Mouse (Mus musculus): ENCODE measurements around the gene C2cd5.
"Not testable (repeated sequence)": the region's sequence is repeated elsewhere in the genome, so short reads cannot be mapped to it uniquely, and the experiment has no call there.

The C2cd5 gene

GRCm38 (mm10) chr6:143099681-143100382 lies at the start of gene C2cd5:
C2cd5 (minus strand) TSS chr6:143100141.
- DNase-seq (ENCODE audit: low read depth), result peak; percentile 90

DNA sequence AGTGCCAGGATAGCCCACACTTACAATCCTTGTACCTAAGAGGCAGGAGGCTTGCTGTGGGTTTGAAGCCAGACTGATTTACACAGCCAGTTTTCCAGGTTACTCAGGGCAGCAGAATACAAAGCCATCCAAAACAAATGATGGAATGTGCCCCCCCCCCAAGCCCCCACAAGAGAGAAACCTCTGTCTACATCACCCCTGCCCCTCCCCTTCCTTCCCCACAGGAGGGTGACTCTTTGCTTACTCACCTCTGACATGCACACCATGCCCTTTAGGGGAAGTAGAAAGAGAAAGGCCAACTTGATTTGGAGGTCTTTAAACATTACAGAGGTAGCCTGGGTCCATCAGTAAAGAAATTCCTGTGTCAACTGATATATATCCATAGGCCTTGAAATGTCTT lies 48.9 kb upstream of the C2cd5 start:
- DNase-seq (ENCODE audit: low read depth), result no peak

GRCm38 (mm10) chr6:143146756-143147155 lies 46.8 kb upstream of the C2cd5 start:
- DNase-seq (ENCODE audit: low read depth), result no peak

GRCm38 (mm10) chr6:143145051-143145450 lies 45.1 kb upstream of the C2cd5 start:
- no peak for DNase-seq (ENCODE audit: low read depth)

- no peak for DNase-seq (ENCODE audit: low read depth)
Measured at GRCm38 (mm10) chr6:143144556-143144955, 44.6 kb upstream of the C2cd5 start.

- DNase-seq (ENCODE audit: low read depth), result no peak
Measured at GRCm38 (mm10) chr6:143143775-143144273, 43.9 kb upstream of the C2cd5 start.

- no peak for DNase-seq (ENCODE audit: low read depth)
Measured at GRCm38 (mm10) chr6:143143321-143143720, 43.4 kb upstream of the C2cd5 start.

- DNase-seq (ENCODE audit: low read depth), result no peak
Measured at GRCm38 (mm10) chr6:143142861-143143260, 42.9 kb upstream of the C2cd5 start.

DNA sequence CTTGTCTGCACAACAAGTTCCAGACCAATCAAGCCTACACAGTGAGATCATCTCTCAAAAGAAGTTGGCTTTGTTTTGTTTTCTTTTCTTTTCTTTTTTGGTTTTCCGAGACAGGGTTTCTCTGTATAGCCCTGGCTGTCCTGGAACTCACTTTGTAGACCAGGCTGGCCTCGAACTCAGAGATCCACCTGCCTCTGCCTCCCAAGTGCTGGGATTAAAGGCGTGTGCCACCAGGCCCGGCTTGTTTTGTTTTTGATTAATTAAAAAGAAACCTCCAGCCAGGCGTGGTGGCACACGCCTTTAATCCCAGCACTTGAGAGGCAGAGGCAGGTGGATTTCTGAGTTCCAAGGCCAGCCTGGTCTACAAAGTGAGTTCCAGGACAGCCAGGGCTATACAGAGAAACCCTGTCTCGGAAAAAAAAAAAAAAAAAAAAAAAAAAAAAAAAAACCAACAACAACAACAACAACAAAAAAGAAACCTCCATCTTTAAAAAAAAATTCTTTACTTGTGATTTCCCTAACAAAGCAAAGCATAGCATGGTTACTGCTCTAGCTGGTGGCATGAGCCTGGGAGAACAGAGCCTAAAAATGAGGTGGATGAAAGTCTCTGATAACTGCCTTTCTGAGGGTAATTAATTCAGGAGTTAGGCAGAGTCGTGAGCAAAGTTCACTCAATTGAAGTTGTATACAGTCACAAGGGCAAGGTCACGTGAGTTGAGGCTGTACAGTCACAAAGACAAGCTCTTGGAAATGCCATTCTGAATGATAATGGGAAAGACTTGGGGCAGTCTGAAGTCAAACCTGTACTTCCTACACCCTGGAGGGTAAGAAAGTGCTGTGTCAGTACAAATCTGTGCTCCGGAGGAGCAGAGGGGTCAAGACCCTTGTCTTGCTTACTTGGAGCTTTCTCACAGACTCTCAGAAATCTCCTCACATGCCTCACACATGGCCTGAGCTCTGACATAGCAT lies 42.0 kb upstream of the C2cd5 start:
- not testable (repeated sequence) for DNase-seq (ENCODE audit: low read depth)

DNA sequence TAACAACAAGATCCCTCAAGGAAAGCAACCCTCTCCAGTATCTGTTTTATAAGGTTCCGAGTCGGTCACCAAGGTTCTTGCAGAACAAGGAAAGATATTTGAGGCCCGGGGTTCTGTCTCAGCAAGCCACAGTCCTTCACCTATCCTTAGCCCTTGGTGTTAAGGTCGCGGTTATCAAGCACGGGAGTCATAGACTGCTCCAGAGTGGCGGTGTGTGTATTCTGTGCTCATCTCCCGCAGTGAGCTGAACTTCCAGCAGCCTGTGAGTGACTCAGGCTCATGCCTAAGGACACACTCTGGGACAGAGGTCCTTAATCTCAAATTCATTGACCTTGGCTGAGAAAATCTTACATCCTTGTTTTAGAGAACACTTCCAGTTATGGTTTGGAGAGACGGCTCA lies 40.9 kb upstream of the C2cd5 start:
- DNase-seq (ENCODE audit: low read depth), result no peak

DNA sequence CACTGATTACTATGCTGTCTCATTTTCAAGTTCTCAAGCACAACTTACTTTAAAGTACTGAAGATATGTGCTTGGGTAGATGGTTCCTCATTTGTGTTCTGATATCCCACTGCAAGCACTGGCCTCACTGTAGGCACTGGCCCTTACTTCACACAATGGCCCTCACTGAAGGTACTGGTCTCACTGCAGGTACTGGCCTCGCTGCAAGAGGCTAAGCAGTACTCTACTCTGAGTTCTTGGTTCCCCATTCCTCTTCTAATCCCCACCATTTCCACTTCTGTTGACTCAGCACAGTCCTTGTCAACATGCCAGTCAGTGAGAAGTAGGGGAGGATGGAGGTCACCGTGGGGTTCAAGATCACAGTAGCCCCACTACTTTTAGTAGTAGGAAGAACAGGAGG lies 39.5 kb upstream of the C2cd5 start:
- DNase-seq (ENCODE audit: low read depth), result no peak

GRCm38 (mm10) chr6:143137341-143137740 lies 37.4 kb upstream of the C2cd5 start:
- no peak for DNase-seq (ENCODE audit: low read depth)

DNA sequence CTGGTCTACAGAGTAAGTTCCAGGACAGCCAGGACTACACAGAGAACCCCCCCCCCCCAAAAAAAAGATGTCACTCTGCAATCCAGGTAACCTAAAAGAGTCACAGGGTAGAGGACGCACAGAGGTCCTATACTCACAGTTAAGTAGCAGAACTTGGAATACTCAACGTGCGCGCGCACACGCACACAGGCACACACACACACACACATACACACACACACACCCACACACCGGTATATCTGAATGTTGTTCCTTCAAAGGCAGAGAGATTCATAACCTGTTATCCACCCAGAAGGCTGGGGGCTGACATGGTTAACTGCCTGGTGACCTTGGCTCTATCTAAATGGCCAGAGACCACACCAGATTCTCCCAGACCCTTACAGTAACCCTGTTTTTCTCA lies 36.7 kb upstream of the C2cd5 start:
- DNase-seq (ENCODE audit: low read depth), result no peak

GRCm38 (mm10) chr6:143135097-143135496 lies 35.2 kb upstream of the C2cd5 start:
- DNase-seq (ENCODE audit: low read depth), result no peak

DNA sequence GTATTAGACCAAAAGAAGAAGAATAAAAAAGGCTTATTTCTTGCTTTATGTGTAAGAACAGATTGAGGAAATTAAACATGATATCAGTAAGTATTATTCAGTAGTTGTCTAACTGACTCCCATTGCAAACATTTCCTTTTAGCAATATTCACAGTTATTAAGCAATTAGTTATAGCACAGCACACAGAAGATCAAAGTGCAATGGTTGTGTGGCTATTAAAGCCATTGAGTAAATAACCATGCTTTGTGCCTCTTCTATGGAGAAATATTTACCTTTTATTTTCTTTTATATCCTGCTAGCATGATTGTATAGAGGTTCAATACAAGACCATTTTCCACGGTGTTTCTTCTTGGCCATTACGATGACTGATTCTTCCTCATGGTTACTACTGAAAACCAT lies 33.2 kb upstream of the C2cd5 start:
- no peak for DNase-seq (ENCODE audit: low read depth)

- DNase-seq (ENCODE audit: low read depth), result no peak
Measured at GRCm38 (mm10) chr6:143131895-143132652, 32.1 kb upstream of the C2cd5 start.

- no peak for DNase-seq (ENCODE audit: low read depth)
Measured at GRCm38 (mm10) chr6:143130411-143130810, 30.5 kb upstream of the C2cd5 start.

DNA sequence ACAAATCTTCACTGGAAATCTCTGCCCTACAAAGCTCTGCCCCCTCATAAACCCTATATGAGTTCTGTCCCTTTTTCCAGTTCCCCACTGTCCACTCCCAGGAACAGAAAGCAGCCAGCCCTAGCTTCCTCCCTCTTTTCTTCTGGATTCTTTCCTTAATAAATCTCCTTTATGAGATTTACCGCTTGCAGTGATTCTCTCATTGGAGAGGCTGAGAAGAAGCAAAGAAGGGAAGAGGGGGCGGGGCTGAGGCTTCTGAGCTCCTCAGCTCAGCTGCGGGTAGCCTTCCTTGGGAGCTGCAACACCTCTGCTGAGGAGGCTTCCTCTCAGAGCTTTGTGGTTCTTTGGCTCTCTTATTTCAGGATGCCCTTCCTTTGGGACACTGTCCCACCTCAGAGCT lies 30.0 kb upstream of the C2cd5 start:
- no peak for DNase-seq (ENCODE audit: low read depth)

DNA sequence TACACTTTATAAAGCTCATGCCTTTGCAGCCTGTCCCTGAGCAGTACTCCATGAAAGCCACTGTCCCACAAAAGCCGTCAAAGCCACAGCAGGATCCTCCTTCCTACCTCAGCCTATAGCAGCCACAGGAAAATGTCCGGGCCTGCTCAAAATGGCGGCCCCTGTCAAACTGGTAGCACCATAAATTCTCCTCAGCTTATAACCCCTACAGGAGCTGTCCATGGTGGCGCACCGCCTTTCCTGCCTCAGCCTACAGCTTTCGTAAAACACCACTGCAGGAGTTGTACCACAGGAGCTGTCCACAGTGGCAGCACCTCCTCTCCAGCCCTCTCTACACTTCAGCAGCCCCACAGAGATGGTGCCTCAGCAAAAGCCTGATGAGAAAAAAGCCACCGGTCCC lies 29.5 kb upstream of the C2cd5 start:
- DNase-seq (ENCODE audit: low read depth), result no peak

GRCm38 (mm10) chr6:143125721-143126120 lies 25.8 kb upstream of the C2cd5 start:
- no peak for DNase-seq (ENCODE audit: low read depth)

- DNase-seq (ENCODE audit: low read depth), result no peak
Measured at GRCm38 (mm10) chr6:143119325-143119724, 19.4 kb upstream of the C2cd5 start.

DNA sequence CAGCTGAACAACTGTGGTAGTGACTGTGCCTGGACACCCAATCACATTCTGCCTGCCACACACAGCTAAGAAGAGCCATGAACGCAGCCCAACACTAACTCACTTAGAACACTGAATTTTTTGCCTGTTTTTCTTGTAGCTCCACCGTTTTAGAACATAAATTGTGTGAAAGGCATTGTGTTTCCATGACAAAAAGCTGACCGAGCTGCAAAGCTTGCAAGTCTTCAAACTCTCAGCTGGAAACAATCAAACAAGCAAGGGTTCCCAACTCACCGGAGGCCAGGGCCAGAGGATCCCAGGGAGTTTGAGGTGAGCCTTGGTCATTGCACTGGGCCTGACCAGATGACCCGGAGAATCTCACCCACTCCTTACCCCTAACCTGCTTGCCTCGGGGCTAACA lies 16.8 kb upstream of the C2cd5 start:
- DNase-seq (ENCODE audit: low read depth), result no peak
